Mouse (Mus musculus) heart, embryonic 10.5 days (tissue): ENCODE measurements at regions not wholly inside any gene's neighbourhood (a gene's known extent, or its start where the extent isn't known, plus 50 kb on each side); places are given as distances from the start of the nearest gene placed in this dataset.

Source experiments
- DNase-seq: peaks from one replicate; pipeline ENCODE4 v3.0.0-alpha.2; 2017; ENCODE audit warnings: low spot score
- H3K27ac ChIP-seq: fragments of 300-500 bp; sonication (generic); 2 replicates; pipeline ENCODE4 v1.5.1; 2016; ENCODE audit warnings: mild to moderate bottlenecking
- H3K27me3 ChIP-seq: fragments of 300-500 bp; sonication (generic); 2 replicates; pipeline ENCODE4 v1.6.1; 2016; ENCODE audit warnings: mild to moderate bottlenecking; ENCODE audit not compliant: poor library complexity, insufficient read depth, severe bottlenecking
- H3K36me3 ChIP-seq: fragments of 300-500 bp; sonication (generic); 2 replicates; pipeline ENCODE4 v1.6.1; 2016; ENCODE audit warnings: mild to moderate bottlenecking, moderate library complexity
- H3K4me1 ChIP-seq: fragments of 300-500 bp; sonication (generic); 2 replicates; pipeline ENCODE4 v1.6.1; 2016; ENCODE audit warnings: mild to moderate bottlenecking
- H3K4me3 ChIP-seq: fragments of 300-500 bp; sonication (generic); 2 replicates; pipeline ENCODE4 v1.5.1; 2016; ENCODE audit warnings: mild to moderate bottlenecking, moderate library complexity
- H3K9me3 ChIP-seq: fragments of 300-500 bp; sonication (generic); 2 replicates; pipeline ENCODE4 v1.6.1; 2016; ENCODE audit warnings: mild to moderate bottlenecking, moderate library complexity
- WGBS: fragments of 180-500 bp; shearing (Covaris S2); methylation state at CpG from one replicate; pipeline ENCODE4 v1.1.7; 2016; 5-methylcytosine and 5-hydroxymethylcytosine counted together

- H3K36me3 ChIP-seq, result no peaks in the 10 kb centered on the region
- H3K27me3 ChIP-seq, result no peaks in the 10 kb centered on the region
- DNase-seq, result no peak
- no peaks in the 10 kb centered on the region for H3K4me1 ChIP-seq
- H3K9me3 ChIP-seq, result no peaks in the 10 kb centered on the region
- no peak overlapping the region for H3K27ac ChIP-seq
- 67% methylated on average over 4 of the region's 4 CpGs for WGBS
- no peak overlapping the region for H3K4me3 ChIP-seq
These were observed 518.3 kb upstream of the Nr2f1 start for GRCm38 (mm10) chr13:78717686-78718431.

GRCm38 (mm10) chr13:78717159-78717558 lies 517.6 kb upstream of the Nr2f1 start:
- Histone ChIP-seq H3K36me3 (no peaks in the 10 kb centered on the region), H3K4me1 (no peaks in the 10 kb centered on the region), H3K4me3 (no peak overlapping the region), H3K9me3 (no peaks in the 10 kb centered on the region), H3K27ac (no peak overlapping the region), H3K27me3 (no peaks in the 10 kb centered on the region)
- 88% methylated on average over 1 of the region's 1 CpGs for WGBS
- DNase-seq, result no peak

- no peaks in the 10 kb centered on the region for H3K4me1 ChIP-seq
- 94% methylated on average over 1 of the region's 1 CpGs for WGBS
- H3K27ac ChIP-seq, result no peak overlapping the region
These were observed 505.1 kb upstream of the Nr2f1 start for GRCm38 (mm10) chr13:78704693-78705092.

GRCm38 (mm10) chr13:78697814-78698519 lies 498.4 kb upstream of the Nr2f1 start:
- H3K36me3 ChIP-seq, result no peaks in the 10 kb centered on the region
- no peaks in the 10 kb centered on the region for H3K27me3 ChIP-seq
- 75% methylated on average over 3 of the region's 3 CpGs for WGBS
- H3K27ac ChIP-seq, result no peak overlapping the region
- no peak overlapping the region for H3K4me3 ChIP-seq
- no peak for DNase-seq
- H3K9me3 ChIP-seq, result no peaks in the 10 kb centered on the region
- no peaks in the 10 kb centered on the region for H3K4me1 ChIP-seq

More at GRCm38 (mm10) chr13:78704693-78705092, 505.1 kb upstream of the Nr2f1 start:
- no peak for DNase-seq
- Histone ChIP-seq H3K4me3 (no peak overlapping the region), H3K36me3 (no peaks in the 10 kb centered on the region), H3K9me3 (no peaks in the 10 kb centered on the region), H3K27me3 (no peaks in the 10 kb centered on the region)

GRCm38 (mm10) chr13:78679255-78679895 lies 479.8 kb upstream of the Nr2f1 start:
- H3K27ac ChIP-seq, result no peak overlapping the region
- H3K36me3 ChIP-seq, result no peaks in the 10 kb centered on the region
- no peaks in the 10 kb centered on the region for H3K9me3 ChIP-seq
- H3K4me3 ChIP-seq, result no peak overlapping the region
- 30% methylated on average over 4 of the region's 4 CpGs for whole genome bisulfite sequencing
- peak; percentile 78 for DNase-seq
- H3K27me3 ChIP-seq, result no peaks in the 10 kb centered on the region
- peaks cover 4% of the 10 kb centered on the region; the same call in 1 of the 2 replicates for H3K4me1 ChIP-seq

GRCm38 (mm10) chr13:78678241-78678640 lies 478.7 kb upstream of the Nr2f1 start:
- Histone ChIP-seq H3K27me3 (no peaks in the 10 kb centered on the region), H3K9me3 (no peaks in the 10 kb centered on the region), H3K36me3 (no peaks in the 10 kb centered on the region), H3K4me3 (no peak overlapping the region), H3K27ac (no peak overlapping the region), H3K4me1 (peaks cover 4% of the 10 kb centered on the region; the same call in 1 of the 2 replicates)
- WGBS, result 82% methylated on average over 7 of the region's 7 CpGs
- no peak for DNase-seq

GRCm38 (mm10) chr13:78658285-78658684 lies 458.7 kb upstream of the Nr2f1 start:
- H3K4me3 ChIP-seq, result no peak overlapping the region
- WGBS, result 85% methylated on average over 7 of the region's 7 CpGs
- no peaks in the 10 kb centered on the region for H3K4me1 ChIP-seq
- H3K27ac ChIP-seq, result no peak overlapping the region
- H3K9me3 ChIP-seq, result no peaks in the 10 kb centered on the region
- H3K27me3 ChIP-seq, result no peaks in the 10 kb centered on the region
- DNase-seq, result no peak
- H3K36me3 ChIP-seq, result no peaks in the 10 kb centered on the region

- DNase-seq, result no peak
- 73% methylated on average over 2 of the region's 2 CpGs for WGBS
- Histone ChIP-seq H3K36me3 (no peaks in the 10 kb centered on the region), H3K9me3 (no peaks in the 10 kb centered on the region), H3K27me3 (no peaks in the 10 kb centered on the region), H3K4me3 (no peak overlapping the region), H3K27ac (no peak overlapping the region), H3K4me1 (no peaks in the 10 kb centered on the region)
These were observed 457.2 kb upstream of the Nr2f1 start for GRCm38 (mm10) chr13:78656766-78657165.

GRCm38 (mm10) chr13:78656196-78656595 lies 456.6 kb upstream of the Nr2f1 start:
- Histone ChIP-seq H3K27ac (no peak overlapping the region), H3K27me3 (no peaks in the 10 kb centered on the region), H3K4me1 (no peaks in the 10 kb centered on the region), H3K36me3 (no peaks in the 10 kb centered on the region), H3K9me3 (no peaks in the 10 kb centered on the region), H3K4me3 (no peak overlapping the region)
- WGBS, result 58% methylated on average over 1 of the region's 1 CpGs
- no peak for DNase-seq

- H3K27ac ChIP-seq, result no peak overlapping the region
- H3K9me3 ChIP-seq, result no peaks in the 10 kb centered on the region
- H3K36me3 ChIP-seq, result no peaks in the 10 kb centered on the region
- 73% methylated on average over 1 of the region's 1 CpGs for WGBS
- no peaks in the 10 kb centered on the region for H3K27me3 ChIP-seq
- no peak overlapping the region for H3K4me3 ChIP-seq
- no peaks in the 10 kb centered on the region for H3K4me1 ChIP-seq
- DNase-seq, result no peak
These were observed 451.3 kb upstream of the Nr2f1 start for GRCm38 (mm10) chr13:78650824-78651223.

- H3K4me1 ChIP-seq, result 0 out of 2 replicates have a peak, but pooled peaks cover 4% of the 10 kb centered on the region
- H3K27ac ChIP-seq, result no peak overlapping the region
- WGBS, result 33% methylated on average over 1 of the region's 1 CpGs
- H3K27me3 ChIP-seq, result no peaks in the 10 kb centered on the region
- no peaks in the 10 kb centered on the region for H3K9me3 ChIP-seq
- DNase-seq, result no peak
- no peak overlapping the region for H3K4me3 ChIP-seq
- no peaks in the 10 kb centered on the region for H3K36me3 ChIP-seq
These were observed 445.0 kb upstream of the Nr2f1 start for GRCm38 (mm10) chr13:78644556-78644955.

GRCm38 (mm10) chr13:78643023-78643422 lies 443.5 kb upstream of the Nr2f1 start:
- DNase-seq, result no peak
- 8% methylated on average over 3 of the region's 3 CpGs for WGBS
- no peak overlapping the region for H3K4me3 ChIP-seq
- no peaks in the 10 kb centered on the region for H3K27me3 ChIP-seq
- no peaks in the 10 kb centered on the region for H3K9me3 ChIP-seq
- no peak overlapping the region for H3K27ac ChIP-seq
- H3K36me3 ChIP-seq, result no peaks in the 10 kb centered on the region
- H3K4me1 ChIP-seq, result 0 out of 2 replicates have a peak, but pooled peaks cover 4% of the 10 kb centered on the region

GRCm38 (mm10) chr13:78642443-78642729 lies 442.8 kb upstream of the Nr2f1 start:
- Histone ChIP-seq H3K27me3 (no peaks in the 10 kb centered on the region), H3K4me3 (no peak overlapping the region), H3K4me1 (0 out of 2 replicates have a peak, but pooled peaks cover 4% of the 10 kb centered on the region), H3K36me3 (no peaks in the 10 kb centered on the region), H3K27ac (no peak overlapping the region), H3K9me3 (no peaks in the 10 kb centered on the region)
- 79% methylated on average over 3 of the region's 3 CpGs for WGBS
- no peak for DNase-seq
